Mouse (Mus musculus) ZHBTc4 (cell line): ENCODE measurements at regions not wholly inside any gene's neighbourhood (a gene's known extent, or its start where the extent isn't known, plus 50 kb on each side); places are given as distances from the start of the nearest gene placed in this dataset.

Experiments used
- DNase-seq: peaks from one replicate; pipeline ENCODE4 v3.0.0-alpha.2; 2011; ENCODE audit warnings: low read depth, low spot score

- no peak for DNase-seq
Observed at GRCm38 (mm10) chr16:8117543-8118167, 307.3 kb downstream of the Tmem114 start.

GRCm38 (mm10) chr16:8111329-8112116 lies 313.4 kb downstream of the Tmem114 start:
- DNase-seq: no peak

- DNase-seq: no peak
Observed at GRCm38 (mm10) chr16:8108141-8109122, 316.5 kb downstream of the Tmem114 start.

- DNase-seq: no peak
Observed at GRCm38 (mm10) chr16:8079024-8079423, 345.9 kb downstream of the Tmem114 start.

GRCm38 (mm10) chr16:8078461-8078860 lies 346.5 kb downstream of the Tmem114 start:
- peak; percentile 53 for DNase-seq

GRCm38 (mm10) chr16:8074729-8075128 lies 350.2 kb downstream of the Tmem114 start:
- no peak for DNase-seq

- no peak for DNase-seq
Observed at GRCm38 (mm10) chr16:8053936-8054335, 371.0 kb downstream of the Tmem114 start.

- no peak for DNase-seq
Observed at GRCm38 (mm10) chr16:8008966-8009365, 416.0 kb downstream of the Tmem114 start.

GRCm38 (mm10) chr16:8006631-8007030 lies 418.3 kb downstream of the Tmem114 start:
- DNase-seq: no peak

GRCm38 (mm10) chr16:8002339-8003089 lies 422.4 kb downstream of the Tmem114 start:
- no peak for DNase-seq

- peak; percentile 16 for DNase-seq
Observed at GRCm38 (mm10) chr16:7982816-7983215, 442.1 kb downstream of the Tmem114 start.

GRCm38 (mm10) chr16:7978466-7978865 lies 446.5 kb downstream of the Tmem114 start:
- DNase-seq: no peak

GRCm38 (mm10) chr16:7951616-7952015 lies 473.3 kb downstream of the Tmem114 start:
- peak; percentile 74 for DNase-seq

GRCm38 (mm10) chr16:7942333-7942732 lies 482.6 kb downstream of the Tmem114 start:
- DNase-seq: peak; percentile 65

- peak; percentile 9 for DNase-seq
Observed at GRCm38 (mm10) chr16:7937167-7937566, 487.8 kb downstream of the Tmem114 start.

- DNase-seq: peak; percentile 18
Observed at GRCm38 (mm10) chr16:7932322-7932721, 492.6 kb downstream of the Tmem114 start.

GRCm38 (mm10) chr16:7931676-7932075 lies 493.3 kb downstream of the Tmem114 start:
- peak; percentile 0 for DNase-seq

- DNase-seq: peak; percentile 12
Observed at GRCm38 (mm10) chr16:7929112-7929511, 495.8 kb downstream of the Tmem114 start.

GRCm38 (mm10) chr16:7928391-7928935 lies 496.5 kb downstream of the Tmem114 start:
- DNase-seq: peak; percentile 28

- peak; percentile 48 for DNase-seq
Observed at GRCm38 (mm10) chr16:7927756-7928155, 497.2 kb downstream of the Tmem114 start.

- no peak for DNase-seq
Observed at GRCm38 (mm10) chr16:7895786-7896185, 529.1 kb downstream of the Tmem114 start.
